Mouse (Mus musculus) small intestine, adult 2 months (tissue): Measurements from ENCODE around the gene Olfr1391.

Source experiments
- CTCF ChIP-seq: fragments of 200-500 bp; IDR thresholded peaks from 2 replicates; pipeline ENCODE4 v1.5.1; 2012; ENCODE audit warnings: low read depth, mild to moderate bottlenecking, control low read depth, inconsistent platforms, low read length, moderate library complexity, mixed read lengths; ENCODE audit not compliant: insufficient replicate concordance, insufficient read length; ENCODE audit errors: extremely low read depth
- POLR2A ChIP-seq: fragments of 200-500 bp; IDR thresholded peaks from 2 replicates; pipeline ENCODE4 v1.6.1; 2012; ENCODE audit warnings: low read depth, mild to moderate bottlenecking, control low read depth, inconsistent platforms, low read length, moderate library complexity

- TF ChIP-seq POLR2A, result no peak
- TF ChIP-seq CTCF, result no peak
These were observed 14.7 kb downstream of the Olfr1391 start for GRCm38 (mm10) chr11:49337150-49337832.
